Mouse (Mus musculus): ENCODE results near the gene Sema3g.

- TF ChIP-seq POLR2AphosphoS2 (IDR thresholded peaks at IDR 0.05; ENCODE audit: low read length) (no peak), TBP (IDR thresholded peaks at IDR 0.05; ENCODE audit: low read depth, low read length) (no peak), POLR2A (IDR thresholded peaks at IDR 0.05; ENCODE audit: control insufficient read depth in 1 of 2, insufficient read depth in 1 of 2, low read depth in 1 of 2, low read length in 2 of 2, poor library complexity in 1 of 2) (no peak)
Observed at GRCm38 (mm10) chr14:31240528-31240927, 22.9 kb downstream of the Sema3g start.
